Mouse (Mus musculus): ENCODE data around the gene Ctcf. TPM values are rescaled to one million over a fixed set of nuclear protein-coding genes. Genes with fewer than 3 reads are reported as not detected.
A peak's percentile ranks its signal among the peaks of the same experiment; 100 is the strongest.

The Ctcf gene
- polyA plus RNA-seq, 1 experiment from 2014 or later, result 165 TPM

MicroRNAs within 50 kb of the gene (microRNA counts, 519-probe panel; counts per million panel counts)
- 2,950 counts per million, percentile 65 among the panel's probes with 10 or more counts for microRNA mmu-miR-1966

Small RNAs within 50 kb of the gene (microRNA-seq; reads per million reads assigned to microRNA genes)
- gene Mir1966, result not detected

Other genes with a start within 250 kb of the Ctcf start
- not detected in 2 replicates for gene Kctd19, start 223.1 kb upstream of the Ctcf start, polyA plus RNA-seq (2015; fragmentation: Nextera tagmentation; extraction: Ambion mirVana)
- gene Lrrc36, start 223.0 kb upstream of the Ctcf start, polyA plus RNA-seq (2015; fragmentation: Nextera tagmentation; extraction: Ambion mirVana), result 0.44 and 0.98 TPM in 2 replicates
- gene Tppp3, start 165.0 kb upstream of the Ctcf start, polyA plus RNA-seq (2015; fragmentation: Nextera tagmentation; extraction: Ambion mirVana), result 34.6 and 40.4 TPM in 2 replicates
- gene Zdhhc1, start 139.7 kb upstream of the Ctcf start, polyA plus RNA-seq (2015; fragmentation: Nextera tagmentation; extraction: Ambion mirVana), result 20.6 and 24.8 TPM in 2 replicates
- gene Hsd11b2, start 117.8 kb upstream of the Ctcf start, polyA plus RNA-seq (2015; fragmentation: Nextera tagmentation; extraction: Ambion mirVana), result 3.9 and 6.1 TPM in 2 replicates
- 136 and 152 TPM in 2 replicates for gene Atp6v0d1, start 70.5 kb upstream of the Ctcf start, polyA plus RNA-seq (2015; fragmentation: Nextera tagmentation; extraction: Ambion mirVana)
- gene Ripor1, start 31.3 kb upstream of the Ctcf start, polyA plus RNA-seq (2015; fragmentation: Nextera tagmentation; extraction: Ambion mirVana), result 17.6 and 20.6 TPM in 2 replicates
- 0.62 and 0.88 TPM in 2 replicates for gene Agrp, start 825 bp downstream of the Ctcf start, polyA plus RNA-seq (2015; fragmentation: Nextera tagmentation; extraction: Ambion mirVana)
- gene Carmil2, start 49.7 kb downstream of the Ctcf start, polyA plus RNA-seq (2015; fragmentation: Nextera tagmentation; extraction: Ambion mirVana), result 5.9 and 6.4 TPM in 2 replicates
- 98.3 and 99.2 TPM in 2 replicates for gene Acd, start 64.5 kb downstream of the Ctcf start, polyA plus RNA-seq (2015; fragmentation: Nextera tagmentation; extraction: Ambion mirVana)
- gene Pard6a, start 64.6 kb downstream of the Ctcf start, polyA plus RNA-seq (2015; fragmentation: Nextera tagmentation; extraction: Ambion mirVana), result 42.1 and 43.6 TPM in 2 replicates
- gene 4933405L10Rik, start 71.1 kb downstream of the Ctcf start, polyA plus RNA-seq (2015; fragmentation: Nextera tagmentation; extraction: Ambion mirVana), result 0.19 TPM in 1 of 2 replicates, not detected in the other
- gene Enkd1, start 71.6 kb downstream of the Ctcf start, polyA plus RNA-seq (2015; fragmentation: Nextera tagmentation; extraction: Ambion mirVana), result 27.4 and 29.5 TPM in 2 replicates
- gene Gfod2, start 122.1 kb downstream of the Ctcf start, polyA plus RNA-seq (2015; fragmentation: Nextera tagmentation; extraction: Ambion mirVana), result 64.7 and 65.7 TPM in 2 replicates
- gene Ranbp10, start 190.8 kb downstream of the Ctcf start, polyA plus RNA-seq (2015; fragmentation: Nextera tagmentation; extraction: Ambion mirVana), result 14.2 and 14.7 TPM in 2 replicates
- gene Tsnaxip1, start 191.2 kb downstream of the Ctcf start, polyA plus RNA-seq (2015; fragmentation: Nextera tagmentation; extraction: Ambion mirVana), result 0.43 and 1.00 TPM in 2 replicates
- 68.8 and 71.4 TPM in 2 replicates for gene Cenpt, start 216.7 kb downstream of the Ctcf start, polyA plus RNA-seq (2015; fragmentation: Nextera tagmentation; extraction: Ambion mirVana)
- 65.9 and 68.3 TPM in 2 replicates for gene Thap11, start 218.6 kb downstream of the Ctcf start, polyA plus RNA-seq (2015; fragmentation: Nextera tagmentation; extraction: Ambion mirVana)
- 254 and 295 TPM in 2 replicates for gene Nutf2, start 224.0 kb downstream of the Ctcf start, polyA plus RNA-seq (2015; fragmentation: Nextera tagmentation; extraction: Ambion mirVana)
- 46.4 and 56.9 TPM in 2 replicates for gene Edc4, start 244.3 kb downstream of the Ctcf start, polyA plus RNA-seq (2015; fragmentation: Nextera tagmentation; extraction: Ambion mirVana)